Mouse (Mus musculus): Measurements from ENCODE around the gene Sod3. TPM values are rescaled to one million over a fixed set of nuclear protein-coding genes. Genes with fewer than 3 reads are reported as not detected.

Gene Sod3
- polyA plus RNA-seq, 2 experiments = 2.8 to 4.8 TPM

DNA sequence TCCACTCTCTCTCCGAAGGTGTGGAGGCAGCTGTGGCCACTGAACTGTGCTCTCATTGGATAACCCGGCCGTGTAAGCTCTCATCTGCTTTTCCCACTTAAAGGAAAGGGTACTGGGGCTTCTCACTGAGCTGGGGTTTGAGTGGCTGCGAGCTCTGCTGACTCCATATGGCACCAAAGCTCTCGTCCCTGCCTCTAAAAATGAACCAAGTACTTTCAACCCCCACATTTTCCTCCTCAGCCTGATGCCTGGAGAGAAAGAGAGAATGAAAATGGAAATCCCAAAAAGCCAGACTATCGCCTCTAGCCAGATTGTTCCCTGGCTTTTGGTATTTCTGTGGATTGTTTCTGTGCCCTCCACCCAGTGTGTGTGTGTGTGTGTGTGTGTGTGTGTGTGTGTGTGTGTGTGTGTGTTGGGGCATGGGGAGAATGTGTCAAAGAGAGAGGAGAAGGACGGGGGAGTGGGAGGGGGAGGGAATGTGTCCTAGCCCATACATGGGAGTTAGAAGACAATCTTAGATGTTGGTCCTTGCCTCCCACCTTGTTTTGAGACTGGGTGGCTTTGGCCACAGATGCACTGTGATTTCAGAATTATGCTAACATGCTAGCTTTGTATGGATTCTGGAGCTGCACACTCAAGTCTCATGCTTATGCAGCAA, 24.6 kb downstream of the Sod3 start:
- no peak overlapping the region for H3K4me3 ChIP-seq (ENCODE audit: insufficient read depth in 1 of 2, low read depth in 2 of 2, low read length in 2 of 2)
- H3K27me3 ChIP-seq (ENCODE audit: control insufficient read depth, insufficient read depth, low read length) = no peaks in the 10 kb centered on the region
- no peak overlapping the region for H3K27ac ChIP-seq
- H3K9me3 ChIP-seq (ENCODE audit: control insufficient read depth, low read length) = no peaks in the 10 kb centered on the region
- TF ChIP-seq EP300 (IDR thresholded peaks at IDR 0.05; ENCODE audit: low read depth) (no peak), CTCF (IDR thresholded peaks at IDR 0.05; ENCODE audit: low read depth) (no peak)
- no peak overlapping the region for H3K4me2 ChIP-seq (ENCODE audit: low read depth)
- no peak overlapping the region for H3K9ac ChIP-seq (replicated peaks)
- H3K36me3 ChIP-seq (replicated peaks; ENCODE audit: control insufficient read depth, insufficient read depth, low read depth) = no peaks in the 10 kb centered on the region
- H3K4me1 ChIP-seq (replicated peaks; ENCODE audit: control insufficient read depth in 2 of 2, insufficient read depth in 2 of 2, low read length in 1 of 2) = no peaks in the 10 kb centered on the region
- 59% methylated on average over 7 of the region's 7 CpGs for WGBS (ENCODE audit: insufficient replicate concordance)
- ATAC-seq (ENCODE audit: insufficient read depth) = no peak
- DNase-seq (ENCODE audit: low read depth in 3 of 3, low spot score in 3 of 3) = no peak

DNA sequence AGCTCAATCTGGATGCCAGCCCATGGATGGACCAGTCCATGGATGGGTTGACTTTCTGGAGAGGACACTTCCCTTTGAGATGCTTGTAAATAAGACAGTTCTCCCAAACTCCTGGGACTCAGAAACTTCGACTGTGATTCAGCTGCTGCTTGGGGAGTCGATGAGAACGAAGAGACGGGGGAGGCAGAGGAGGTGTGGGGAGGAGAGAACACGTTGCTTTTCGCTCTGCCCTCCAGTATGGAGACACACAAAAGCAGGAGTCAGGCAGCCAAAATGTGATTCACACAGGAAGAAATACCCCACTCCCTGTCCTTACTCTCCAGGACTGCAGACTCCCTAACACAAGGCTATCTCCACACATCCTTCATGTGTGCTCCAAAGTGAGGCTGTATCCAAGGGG, 26.8 kb downstream of the Sod3 start:
- H3K27ac ChIP-seq = no peak overlapping the region
- no peak overlapping the region for H3K9ac ChIP-seq (replicated peaks)
- H3K4me1 ChIP-seq (replicated peaks; ENCODE audit: control insufficient read depth in 2 of 2, insufficient read depth in 2 of 2, low read length in 1 of 2) = no peaks in the 10 kb centered on the region
- no peak overlapping the region for H3K4me3 ChIP-seq (ENCODE audit: insufficient read depth in 1 of 2, low read depth in 2 of 2, low read length in 2 of 2)
- no peak for ATAC-seq (ENCODE audit: insufficient read depth)
- H3K4me2 ChIP-seq (ENCODE audit: low read depth) = no peak overlapping the region
- no peaks in the 10 kb centered on the region for H3K9me3 ChIP-seq (ENCODE audit: control insufficient read depth, low read length)
- no peaks in the 10 kb centered on the region for H3K36me3 ChIP-seq (replicated peaks; ENCODE audit: control insufficient read depth, insufficient read depth, low read depth)
- H3K27me3 ChIP-seq (ENCODE audit: control insufficient read depth, insufficient read depth, low read length) = no peaks in the 10 kb centered on the region
- 57% methylated on average over 6 of the region's 6 CpGs for WGBS (ENCODE audit: insufficient replicate concordance)
- TF ChIP-seq EP300 (IDR thresholded peaks at IDR 0.05; ENCODE audit: low read depth) = no peak
- TF ChIP-seq CTCF (IDR thresholded peaks at IDR 0.05; ENCODE audit: low read depth) = no peak
- DNase-seq (ENCODE audit: low read depth in 3 of 3, low spot score in 3 of 3) = no peak

DNA sequence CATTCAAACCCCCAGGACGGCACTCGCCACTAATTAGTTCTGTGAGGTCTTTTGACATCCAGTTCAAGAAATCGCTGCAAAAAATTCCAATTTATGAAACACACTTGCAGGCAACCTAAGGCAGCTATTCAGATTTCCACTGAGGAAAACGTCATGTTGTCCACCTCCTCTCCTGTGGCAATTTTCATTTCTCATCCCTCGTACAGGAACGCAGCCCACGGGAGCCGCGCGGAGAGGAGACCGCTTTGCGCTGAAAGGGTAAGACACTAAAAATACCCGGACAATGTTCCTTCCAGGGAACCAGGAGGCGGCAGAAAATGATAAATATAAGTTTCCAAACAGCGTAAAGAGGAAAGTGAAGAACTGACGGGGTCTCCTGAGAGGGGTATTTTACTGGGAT, 27.9 kb downstream of the Sod3 start:
- DNase-seq (ENCODE audit: low read depth in 3 of 3, low spot score in 3 of 3) (no peak), ATAC-seq (ENCODE audit: insufficient read depth) (no peak)
- H3K27me3 ChIP-seq (ENCODE audit: control insufficient read depth, insufficient read depth, low read length) = no peaks in the 10 kb centered on the region
- H3K9ac ChIP-seq (replicated peaks) = no peak overlapping the region
- WGBS (ENCODE audit: insufficient replicate concordance) = 76% methylated on average over 16 of the region's 16 CpGs
- no peaks in the 10 kb centered on the region for H3K36me3 ChIP-seq (replicated peaks; ENCODE audit: control insufficient read depth, insufficient read depth, low read depth)
- H3K27ac ChIP-seq = no peak overlapping the region
- TF ChIP-seq EP300 (IDR thresholded peaks at IDR 0.05; ENCODE audit: low read depth) = no peak
- no peak for TF ChIP-seq CTCF (IDR thresholded peaks at IDR 0.05; ENCODE audit: low read depth)
- no peaks in the 10 kb centered on the region for H3K4me1 ChIP-seq (replicated peaks; ENCODE audit: control insufficient read depth in 2 of 2, insufficient read depth in 2 of 2, low read length in 1 of 2)
- H3K9me3 ChIP-seq (ENCODE audit: control insufficient read depth, low read length) = no peaks in the 10 kb centered on the region
- no peak overlapping the region for H3K4me3 ChIP-seq (ENCODE audit: insufficient read depth in 1 of 2, low read depth in 2 of 2, low read length in 2 of 2)
- H3K4me2 ChIP-seq (ENCODE audit: low read depth) = no peak overlapping the region

DNA sequence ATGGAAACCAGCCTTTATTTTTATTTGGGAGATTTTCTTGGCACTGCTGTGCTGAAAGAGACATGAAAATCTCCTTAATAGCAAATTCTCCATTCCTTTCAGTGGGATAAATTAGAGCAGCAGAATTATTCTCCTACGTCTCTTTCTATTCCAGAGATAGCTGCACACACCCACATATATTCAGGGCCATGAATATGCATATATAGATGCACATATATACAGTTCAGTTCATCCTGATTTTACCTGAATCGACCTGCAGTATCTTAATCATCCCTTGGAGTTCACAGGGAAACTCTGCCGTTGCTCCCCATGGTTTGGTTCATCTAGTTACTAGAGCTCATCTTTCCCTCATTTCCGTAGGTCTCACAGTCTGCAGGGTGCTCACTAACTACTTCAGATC, 30.2 kb downstream of the Sod3 start:
- TF ChIP-seq CTCF (IDR thresholded peaks at IDR 0.05; ENCODE audit: low read depth) (no peak), EP300 (IDR thresholded peaks at IDR 0.05; ENCODE audit: low read depth) (no peak)
- Histone ChIP-seq H3K4me3 (ENCODE audit: insufficient read depth in 1 of 2, low read depth in 2 of 2, low read length in 2 of 2) (no peak overlapping the region), H3K4me2 (ENCODE audit: low read depth) (no peak overlapping the region), H3K27me3 (ENCODE audit: control insufficient read depth, insufficient read depth, low read length) (no peaks in the 10 kb centered on the region), H3K27ac (no peak overlapping the region), H3K9me3 (ENCODE audit: control insufficient read depth, low read length) (no peaks in the 10 kb centered on the region), H3K36me3 (replicated peaks; ENCODE audit: control insufficient read depth, insufficient read depth, low read depth) (no peaks in the 10 kb centered on the region), H3K9ac (replicated peaks) (no peak overlapping the region), H3K4me1 (replicated peaks; ENCODE audit: control insufficient read depth in 2 of 2, insufficient read depth in 2 of 2, low read length in 1 of 2) (no peaks in the 10 kb centered on the region)
- ATAC-seq (ENCODE audit: insufficient read depth) = no peak
- WGBS (ENCODE audit: insufficient replicate concordance) = 61% methylated on average over 4 of the region's 4 CpGs
- no peak for DNase-seq (ENCODE audit: low read depth in 3 of 3, low spot score in 3 of 3)

DNA sequence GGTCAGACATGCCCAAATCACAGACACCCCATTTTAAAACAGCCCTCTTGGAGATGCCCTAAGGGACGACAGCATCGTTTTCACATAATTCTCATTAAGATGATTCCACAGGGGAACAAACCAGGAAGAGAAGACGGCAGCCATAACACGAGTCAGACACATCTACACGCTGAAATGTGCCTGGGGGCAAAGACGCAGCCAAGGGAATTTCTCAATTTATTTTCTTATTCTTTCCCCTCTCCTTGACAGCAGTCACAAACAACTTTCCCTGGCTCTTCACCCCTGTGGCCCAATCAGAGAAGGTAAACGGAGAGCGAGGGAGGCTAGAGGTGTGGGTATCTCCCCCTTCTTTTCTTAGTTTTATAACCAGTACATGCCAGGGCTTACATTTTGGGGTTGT, 40.8 kb downstream of the Sod3 start:
- H3K4me1 ChIP-seq (replicated peaks; ENCODE audit: control insufficient read depth in 2 of 2, insufficient read depth in 2 of 2, low read length in 1 of 2) = no peaks in the 10 kb centered on the region
- H3K27me3 ChIP-seq (ENCODE audit: control insufficient read depth, insufficient read depth, low read length) = no peaks in the 10 kb centered on the region
- H3K9ac ChIP-seq (replicated peaks) = no peak overlapping the region
- no peak overlapping the region for H3K27ac ChIP-seq
- no peak for ATAC-seq (ENCODE audit: insufficient read depth)
- no peak overlapping the region for H3K4me2 ChIP-seq (ENCODE audit: low read depth)
- DNase-seq (ENCODE audit: low read depth in 3 of 3, low spot score in 3 of 3) = no peak
- no peak for TF ChIP-seq EP300 (IDR thresholded peaks at IDR 0.05; ENCODE audit: low read depth)
- TF ChIP-seq CTCF (IDR thresholded peaks at IDR 0.05; ENCODE audit: low read depth) = no peak
- H3K36me3 ChIP-seq (replicated peaks; ENCODE audit: control insufficient read depth, insufficient read depth, low read depth) = no peaks in the 10 kb centered on the region
- H3K9me3 ChIP-seq (ENCODE audit: control insufficient read depth, low read length) = no peaks in the 10 kb centered on the region
- H3K4me3 ChIP-seq (ENCODE audit: insufficient read depth in 1 of 2, low read depth in 2 of 2, low read length in 2 of 2) = no peak overlapping the region
- 72% methylated on average over 8 of the region's 8 CpGs for WGBS (ENCODE audit: insufficient replicate concordance)

All from liver, embryonic 14.5 days (tissue).